Mouse (Mus musculus) A20 (cell line): ENCODE results near the gene Olfr1276.

ENCODE experiments used
- DNase-seq: peaks from one replicate; pipeline ENCODE4 v3.0.0-alpha.2; 2011; ENCODE audit warnings: low read depth, low spot score

The Olfr1276 gene

GRCm38 (mm10) chr2:111254216-111254615, at the start of gene Olfr1276:
TSS of gene Olfr1276 (plus strand) at chr2:111254516.
- no peak for DNase-seq

GRCm38 (mm10) chr2:111229502-111229901, 24.8 kb upstream of the Olfr1276 start, which contains the start of gene 4930430A15Rik:
TSS of gene 4930430A15Rik (minus strand) at chr2:111229602.
- no peak for DNase-seq

- no peak for DNase-seq
Measured at GRCm38 (mm10) chr2:111235186-111235585, 19.1 kb upstream of the Olfr1276 start, which contains the start of gene Olfr1275. TSS of gene Olfr1275 (minus strand) at chr2:111235286.

GRCm38 (mm10) chr2:111274006-111274405, 19.7 kb downstream of the Olfr1276 start, which contains the start of gene Olfr1277:
TSS of gene Olfr1277 (minus strand) at chr2:111274106.
- no peak for DNase-seq

GRCm38 (mm10) chr2:111289836-111290235, 35.5 kb downstream of the Olfr1276 start, which contains the start of gene Olfr1278:
TSS of gene Olfr1278 (plus strand) at chr2:111290136.
- DNase-seq = no peak

GRCm38 (mm10) chr2:111298541-111298940, 44.2 kb downstream of the Olfr1276 start:
- no peak for DNase-seq

GRCm38 (mm10) chr2:111300374-111300773, 46.1 kb downstream of the Olfr1276 start, which contains the start of gene Olfr1279:
TSS of gene Olfr1279 (plus strand) at chr2:111300635.
- DNase-seq = no peak
